Mouse (Mus musculus): ENCODE measurements at regions not wholly inside any gene's neighbourhood (a gene's known extent, or its start where the extent isn't known, plus 50 kb on each side); places are given as distances from the start of the nearest gene placed in this dataset.
"Not testable (repeated sequence)": the region's sequence is repeated elsewhere in the genome, so short reads cannot be mapped to it uniquely, and the experiment has no call there.

- in situ Hi-C loops (cut with MseI, MboI), result no loop called here
Observed at GRCm38 (mm10) chr7:137629540-137629939, 192.1 kb downstream of the Glrx3 start.

- in situ Hi-C loops (cut with MseI, MboI), result no loop called here
Observed at GRCm38 (mm10) chr7:137648621-137649020, 211.2 kb downstream of the Glrx3 start.

- in situ Hi-C loops (cut with MseI, MboI), result no loop called here
Observed at GRCm38 (mm10) chr7:137649650-137650049, 212.2 kb downstream of the Glrx3 start.

- in situ Hi-C loops (cut with MseI, MboI), result no loop called here
Observed at GRCm38 (mm10) chr7:137653837-137654236, 216.4 kb downstream of the Glrx3 start.

GRCm38 (mm10) chr7:137667165-137667564 lies 229.8 kb downstream of the Glrx3 start:
- in situ Hi-C loops (cut with MseI, MboI), result no loop called here

GRCm38 (mm10) chr7:137671156-137671555 lies 233.7 kb downstream of the Glrx3 start:
- in situ Hi-C loops (cut with MseI, MboI), result no loop called here

- in situ Hi-C loops (cut with MseI, MboI), result no loop called here
Observed at GRCm38 (mm10) chr7:137674596-137674995, 237.2 kb downstream of the Glrx3 start.

- in situ Hi-C loops (cut with MseI, MboI), result no loop called here
Observed at GRCm38 (mm10) chr7:137675381-137675780, 238.0 kb downstream of the Glrx3 start.

- in situ Hi-C loops (cut with MseI, MboI), result no loop called here
Observed at GRCm38 (mm10) chr7:137684826-137685225, 247.4 kb downstream of the Glrx3 start.

GRCm38 (mm10) chr7:137685320-137685719 lies 247.9 kb downstream of the Glrx3 start:
- in situ Hi-C loops (cut with MseI, MboI), result no loop called here

- in situ Hi-C loops (cut with MseI, MboI), result no loop called here
Observed at GRCm38 (mm10) chr7:137696831-137697230, 259.4 kb downstream of the Glrx3 start.

GRCm38 (mm10) chr7:137698501-137698900 lies 261.1 kb downstream of the Glrx3 start:
- in situ Hi-C loops (cut with MseI, MboI), result not testable (repeated sequence)

- in situ Hi-C loops (cut with MseI, MboI), result no loop called here
Observed at GRCm38 (mm10) chr7:137712862-137713261, 275.4 kb downstream of the Glrx3 start.

- in situ Hi-C loops (cut with MseI, MboI), result no loop called here
Observed at GRCm38 (mm10) chr7:137713856-137714255, 276.4 kb downstream of the Glrx3 start.

GRCm38 (mm10) chr7:137714318-137714962 lies 277.0 kb downstream of the Glrx3 start:
- in situ Hi-C loops (cut with MseI, MboI), result no loop called here

- in situ Hi-C loops (cut with MseI, MboI), result no loop called here
Observed at GRCm38 (mm10) chr7:137715126-137715900, 277.9 kb downstream of the Glrx3 start.

- in situ Hi-C loops (cut with MseI, MboI), result no loop called here
Observed at GRCm38 (mm10) chr7:137723361-137724040, 286.1 kb downstream of the Glrx3 start.

- in situ Hi-C loops (cut with MseI, MboI), result no loop called here
Observed at GRCm38 (mm10) chr7:137726031-137726430, 288.6 kb downstream of the Glrx3 start.

- in situ Hi-C loops (cut with MseI, MboI), result no loop called here
Observed at GRCm38 (mm10) chr7:137735873-137736527, 298.6 kb downstream of the Glrx3 start.

GRCm38 (mm10) chr7:137741702-137742101 lies 304.3 kb downstream of the Glrx3 start:
- in situ Hi-C loops (cut with MseI, MboI), result no loop called here

GRCm38 (mm10) chr7:137742297-137742751 lies 304.9 kb downstream of the Glrx3 start:
- in situ Hi-C loops (cut with MseI, MboI), result no loop called here

- in situ Hi-C loops (cut with MseI, MboI), result no loop called here
Observed at GRCm38 (mm10) chr7:137745575-137745974, 308.2 kb downstream of the Glrx3 start.

Measured in mouse trophoblast stem cell (cell line).